Mouse (Mus musculus): ENCODE data around the gene Pcdh9.

Pcdh9 gene

GRCm38 (mm10) chr14:93102755-93103154 lies 787.7 kb downstream of the Pcdh9 start:
- DNase-seq, result no peak

- DNase-seq, result no peak
Measured at GRCm38 (mm10) chr14:93095081-93095480, 795.4 kb downstream of the Pcdh9 start.

DNA sequence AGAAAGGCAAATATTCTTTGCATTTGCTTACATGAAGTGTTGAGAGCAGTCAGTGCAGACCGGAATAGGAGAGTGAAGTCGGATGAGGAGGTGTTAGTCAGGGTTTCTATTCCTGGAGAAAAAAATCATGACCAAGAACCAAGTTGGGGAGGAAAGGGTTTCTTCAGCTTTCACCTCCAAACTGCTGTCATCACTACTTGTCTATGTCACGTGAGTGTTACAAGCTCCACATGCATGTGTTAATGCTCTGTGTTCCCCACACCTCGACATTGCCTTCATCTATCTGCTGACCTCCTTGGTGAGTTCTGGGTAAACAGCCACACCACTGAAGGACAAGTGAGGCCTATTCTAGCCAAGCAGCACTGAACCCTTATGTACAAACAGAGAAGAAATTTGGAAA lies 797.7 kb downstream of the Pcdh9 start:
- DNase-seq, result no peak

- no peak for DNase-seq
Measured at GRCm38 (mm10) chr14:93085646-93086045, 804.8 kb downstream of the Pcdh9 start.

GRCm38 (mm10) chr14:93083140-93083539 lies 807.3 kb downstream of the Pcdh9 start:
- DNase-seq, result no peak

- DNase-seq, result no peak
Measured at GRCm38 (mm10) chr14:93080910-93081309, 809.6 kb downstream of the Pcdh9 start.

DNA sequence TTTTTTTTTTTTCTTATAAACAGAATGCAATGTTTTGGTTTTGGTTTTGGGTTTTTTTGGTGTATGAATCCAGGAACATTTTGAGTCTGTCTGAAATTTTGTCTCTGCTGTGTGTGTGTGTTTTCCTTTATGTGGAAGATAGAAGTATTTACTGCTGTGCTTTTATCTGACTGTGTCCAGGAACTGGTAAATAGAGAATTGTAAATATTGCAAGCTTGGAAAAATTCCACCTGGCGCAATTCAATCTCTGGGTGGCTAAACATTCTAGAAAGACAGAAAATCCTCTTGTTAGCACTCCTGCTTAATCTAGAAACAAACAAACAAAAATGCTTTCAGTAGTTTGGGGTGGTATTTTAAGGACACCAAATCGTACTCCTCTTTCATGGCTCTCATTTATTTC lies 814.7 kb downstream of the Pcdh9 start:
- DNase-seq, result no peak

GRCm38 (mm10) chr14:93072346-93072745 lies 818.1 kb downstream of the Pcdh9 start:
- no peak for DNase-seq

GRCm38 (mm10) chr14:93070140-93070539 lies 820.3 kb downstream of the Pcdh9 start:
- no peak for DNase-seq

DNA sequence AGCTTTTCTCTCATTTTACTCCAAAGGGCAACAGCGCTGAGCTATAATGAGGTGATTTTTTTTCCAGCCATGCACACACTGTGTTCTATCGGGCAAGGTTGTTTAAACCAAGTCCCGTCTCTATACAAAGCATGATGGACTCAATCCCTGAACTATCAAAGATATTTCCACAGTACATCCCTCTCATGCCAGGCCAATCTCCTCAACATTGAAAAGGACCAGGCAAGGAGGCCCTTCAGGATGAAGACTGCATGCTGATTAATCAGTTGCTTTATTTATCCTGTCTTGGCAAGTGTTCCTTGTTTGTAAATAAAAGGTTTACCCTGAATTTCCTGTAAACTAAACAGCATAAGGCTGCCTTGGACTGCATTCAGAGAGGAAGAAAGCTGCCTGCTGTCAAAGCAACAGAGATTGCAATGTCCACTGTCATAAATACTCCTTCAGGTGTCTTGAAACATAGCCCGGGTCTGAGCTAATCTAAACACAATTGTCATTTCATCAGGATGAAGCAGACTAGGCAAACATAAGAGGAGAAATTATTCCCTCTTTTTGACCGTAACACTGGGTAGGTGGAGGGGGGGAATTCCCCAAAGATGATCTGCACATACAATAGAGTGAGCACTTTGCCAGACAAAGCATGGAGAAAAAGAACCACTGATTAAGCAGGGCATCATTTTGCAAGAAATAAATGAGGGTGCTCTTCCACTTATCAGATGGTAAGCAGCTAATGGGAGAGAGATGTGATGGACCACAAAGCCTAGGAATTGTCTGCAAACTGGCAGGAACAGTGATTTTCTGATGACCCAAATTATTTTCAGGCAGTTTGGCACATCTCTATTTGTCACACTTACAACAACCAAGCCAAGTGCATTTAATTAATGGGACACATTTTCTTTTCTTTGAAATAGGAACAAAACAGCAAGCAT lies 822.8 kb downstream of the Pcdh9 start:
- DNase-seq, result no peak

DNA sequence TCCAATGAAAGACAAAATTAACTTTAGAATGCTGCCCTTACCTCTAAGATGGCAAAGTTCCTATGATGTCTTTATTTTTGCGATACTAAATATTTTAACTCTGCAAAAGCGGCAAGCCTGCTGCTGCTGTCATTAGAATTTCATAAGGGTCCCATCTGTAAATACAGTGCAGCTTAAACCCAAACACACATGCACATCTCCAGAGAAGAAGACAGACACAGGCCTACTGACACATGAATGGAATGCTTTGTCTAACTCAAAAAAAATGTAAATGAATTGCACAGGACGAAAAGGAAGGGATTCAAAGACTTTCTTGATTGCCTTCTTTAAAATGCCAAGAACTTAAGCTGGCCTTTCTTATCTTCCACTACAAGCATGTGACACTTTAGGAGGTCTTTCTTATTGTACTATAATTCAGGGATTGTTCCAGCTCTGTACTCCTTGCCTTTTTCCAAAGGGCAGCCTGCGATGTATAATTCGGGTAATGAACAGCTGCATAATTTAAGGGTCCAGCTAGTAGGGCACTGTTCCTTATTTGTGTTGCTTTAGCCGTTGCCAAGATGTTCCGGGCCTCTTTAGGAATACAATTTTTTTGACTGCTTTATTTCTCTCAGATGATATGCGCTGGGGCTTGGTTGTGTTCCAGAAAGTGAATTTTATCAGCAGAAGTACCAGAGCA lies 823.6 kb downstream of the Pcdh9 start:
- DNase-seq, result no peak

DNA sequence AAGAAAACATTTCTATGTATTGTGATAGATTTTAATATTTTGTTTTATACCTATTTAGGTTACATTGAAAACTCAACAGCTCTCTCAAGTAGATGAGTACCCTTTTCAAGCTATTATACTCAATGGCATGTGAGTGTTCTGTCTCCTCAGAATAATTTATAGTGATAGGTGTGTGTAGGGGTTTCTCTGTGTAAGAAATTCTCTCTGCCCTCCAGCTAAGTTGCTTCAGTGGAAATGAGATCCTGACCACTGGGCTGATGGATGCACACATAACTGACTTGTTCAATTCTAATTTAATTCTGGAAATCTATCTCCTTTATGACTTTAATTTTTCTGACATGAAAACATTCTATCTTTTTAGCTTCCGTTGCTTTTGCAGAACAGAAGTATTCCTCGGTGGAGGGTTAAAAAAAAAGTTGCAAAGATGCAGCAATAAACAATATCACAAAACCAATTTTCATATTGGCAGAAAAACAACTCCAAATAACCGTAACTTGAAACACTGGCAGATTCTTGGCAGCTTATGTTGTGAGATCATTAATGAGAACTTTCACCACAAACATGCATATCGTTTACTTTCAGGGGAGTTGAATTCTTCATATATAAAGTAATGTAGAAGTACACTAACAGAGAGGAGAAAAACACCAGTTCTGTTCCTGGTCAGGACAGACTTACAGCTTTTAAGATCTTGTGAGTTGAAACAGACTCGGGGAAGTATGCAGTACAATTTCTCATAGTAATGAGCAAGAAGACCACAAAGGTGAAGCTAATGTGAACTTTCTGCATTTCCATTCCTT lies 828.5 kb downstream of the Pcdh9 start:
- no peak for DNase-seq

GRCm38 (mm10) chr14:93058799-93059198 lies 831.7 kb downstream of the Pcdh9 start:
- DNase-seq, result no peak

DNA sequence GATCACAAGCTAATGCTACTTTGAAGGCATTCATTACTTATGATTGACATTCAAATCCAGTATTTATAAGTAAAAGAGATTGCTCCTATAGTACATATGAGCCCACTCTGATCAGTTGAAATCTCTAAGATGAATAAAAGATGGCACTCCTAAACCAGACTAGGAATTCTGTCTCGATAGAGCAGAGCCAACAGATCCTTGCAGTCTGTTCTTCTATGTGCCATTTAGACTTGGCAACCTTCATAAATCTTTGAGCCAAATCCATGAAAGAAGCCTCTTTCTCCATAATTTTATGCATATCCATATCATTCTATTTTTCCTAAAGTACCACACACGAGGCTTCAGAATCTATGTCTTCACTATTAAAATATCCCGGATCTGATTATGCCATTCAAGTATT lies 834.5 kb downstream of the Pcdh9 start:
- no peak for DNase-seq

- no peak for DNase-seq
Measured at GRCm38 (mm10) chr14:93040591-93040990, 849.9 kb downstream of the Pcdh9 start.

GRCm38 (mm10) chr14:93039326-93040221 lies 850.9 kb downstream of the Pcdh9 start:
- no peak for DNase-seq

- no peak for DNase-seq
Measured at GRCm38 (mm10) chr14:93009147-93010064, 881.1 kb downstream of the Pcdh9 start.

All from thymus, postnatal 36 days (tissue).